In the genomic region with DNA sequence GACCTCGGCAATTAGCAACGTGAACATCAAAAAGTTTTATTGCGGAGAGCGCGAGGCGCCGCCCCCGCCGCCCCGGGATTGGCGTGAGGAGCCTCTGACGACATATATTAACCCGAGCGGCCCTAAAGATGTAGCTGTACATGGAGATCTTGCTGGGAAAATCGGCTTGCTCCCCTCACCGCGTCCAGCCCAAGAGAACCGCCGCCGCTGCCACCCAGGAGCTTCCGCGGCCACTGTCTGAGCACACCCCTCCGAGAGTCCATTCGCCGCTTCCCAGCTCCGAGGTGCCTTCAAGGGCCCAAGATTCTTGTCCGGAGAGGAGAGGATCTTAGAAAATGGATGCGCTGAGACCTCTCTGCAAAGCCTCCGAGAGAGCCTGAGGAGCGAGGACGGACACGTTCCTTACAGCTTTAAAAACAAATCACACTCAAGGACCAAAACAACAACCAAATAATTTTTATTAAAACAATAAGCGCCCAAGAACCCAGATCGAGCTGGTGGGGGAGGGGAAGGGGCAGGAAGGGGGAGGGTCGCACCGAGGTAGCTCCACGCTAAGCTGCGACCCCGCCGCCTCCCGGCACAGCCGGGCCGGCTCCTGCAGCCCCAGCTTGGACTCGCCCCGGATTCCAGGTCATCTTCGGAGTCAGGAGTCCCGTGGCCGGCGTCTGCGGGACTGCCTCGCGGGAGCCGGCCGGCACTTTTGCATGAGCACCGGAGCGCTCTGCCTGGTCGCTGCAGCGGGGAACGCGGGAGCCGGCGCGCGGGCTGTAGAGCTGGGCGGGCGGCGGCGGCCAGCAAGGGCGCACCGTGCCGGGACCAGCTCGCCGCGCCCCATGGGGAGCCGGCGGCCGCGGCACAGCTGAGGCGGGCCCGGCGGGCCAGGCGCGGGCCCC, we compare ENCODE assay signal across 9 mouse cellular contexts. TPM values are rescaled to one million over a fixed set of nuclear protein-coding genes. Genes with fewer than 3 reads are reported as not detected.
DNase-seq lines count a peak whose midpoint lies in the region; ATAC-seq and TF ChIP-seq lines count a peak whose summit lies in the region.
"Had no signal": no experiment of that assay in that cellular context is flagged by ENCODE, and none has a peak within 500 bp of the region (broad histone marks: within the 10 kb centered on the region; RNA-seq: fewer than 3 reads in every experiment).

TSS of gene Hand2 (plus strand) at position 133 of the 893 bp plus-strand sequence.

- WGBS in embryonic facial prominence, embryonic 13.5 days = under 1% methylated on average over 80 of the region's 83 CpGs
- 1% methylated on average over 74 of the region's 83 CpGs for WGBS in liver, embryonic 14.5 days (ENCODE audit: insufficient replicate concordance)

- H3K9ac ChIP-seq in embryonic facial prominence, embryonic 13.5 days = peak within 1 kb of the TSS; percentile 78
- peak within 1 kb of the TSS; percentile 18 for H3K9ac ChIP-seq in liver, embryonic 14.5 days (replicated peaks)

- H3K9me3 ChIP-seq in embryonic facial prominence, embryonic 13.5 days = no peaks in the 10 kb centered on the region
- no peaks in the 10 kb centered on the region for H3K9me3 ChIP-seq in liver, embryonic 14.5 days (ENCODE audit: control insufficient read depth, low read length)

- H3K27ac ChIP-seq in embryonic facial prominence, embryonic 13.5 days = peak within 1 kb of the TSS; percentile 87
- H3K27ac ChIP-seq in liver, embryonic 14.5 days = no peak within 1 kb of the TSS

- peaks cover 98% of the 10 kb centered on the region for H3K27me3 ChIP-seq in embryonic facial prominence, embryonic 13.5 days
- peaks cover 95% of the 10 kb centered on the region for H3K27me3 ChIP-seq in liver, embryonic 14.5 days (ENCODE audit: control insufficient read depth, insufficient read depth, low read length)

- intact Hi-C loops in heart, postnatal 10 days (cut with DNase I) = loop anchor here (5.0 kb wide), 2 partner anchors 166 to 189 kb away; partner anchors contain the start of gene Sap30

- H3K4me3 ChIP-seq in embryonic facial prominence, embryonic 13.5 days = peak within 1 kb of the TSS; percentile 54
- H3K4me3 ChIP-seq in liver, embryonic 14.5 days (ENCODE audit: insufficient read depth in 1 of 2, low read depth in 2 of 2, low read length in 2 of 2) = peak within 1 kb of the TSS; percentile 34 to 59

- TF ChIP-seq EP300 in liver, embryonic 14.5 days (IDR thresholded peaks at IDR 0.05; ENCODE audit: low read depth) = no peak

- no peak; the same call in 1 of the 2 replicates for ATAC-seq in embryonic facial prominence, embryonic 13.5 days (ENCODE audit: insufficient number of reproducible peaks, insufficient read depth, low FRiP score, low TSS enrichment, low read depth)
- no peak for ATAC-seq in liver, embryonic 14.5 days (ENCODE audit: insufficient read depth)

- H3K4me2 ChIP-seq in embryonic facial prominence, embryonic 13.5 days = peak within 1 kb of the TSS; percentile 66
- peak within 1 kb of the TSS; percentile 22; the same call in 1 of the 2 replicates for H3K4me2 ChIP-seq in liver, embryonic 14.5 days (ENCODE audit: low read depth)

- peak; percentile 36 to 53 for DNase-seq in kidney, postnatal 4 days
- DNase-seq in kidney, postnatal 14 days = no peak
- peak; percentile 88 to 92 for DNase-seq in heart, postnatal 10 days
- DNase-seq in liver, embryonic 14.5 days (ENCODE audit: low read depth in 3 of 3, low spot score in 3 of 3) = no peak
- DNase-seq in urinary bladder, postnatal 25 days (ENCODE audit: low spot score) = peak; percentile 43
- DNase-seq in frontal cortex, adult 2 months (ENCODE audit: extremely low spot score in 1 of 2, low spot score in 1 of 2) = no peak
- DNase-seq in thymus, postnatal 36 days = no peak

- no peaks in the 10 kb centered on the region for H3K36me3 ChIP-seq in embryonic facial prominence, embryonic 13.5 days
- no peaks in the 10 kb centered on the region for H3K36me3 ChIP-seq in liver, embryonic 14.5 days (replicated peaks; ENCODE audit: control insufficient read depth, insufficient read depth, low read depth)

- H3K4me1 ChIP-seq in embryonic facial prominence, embryonic 13.5 days = peaks cover 14% of the 10 kb centered on the region
- no peaks in the 10 kb centered on the region for H3K4me1 ChIP-seq in liver, embryonic 14.5 days (replicated peaks; ENCODE audit: control insufficient read depth in 2 of 2, insufficient read depth in 2 of 2, low read length in 1 of 2)

- TF ChIP-seq CTCF in liver, embryonic 14.5 days (IDR thresholded peaks at IDR 0.05; ENCODE audit: low read depth) = no peak

RNA-seq across cellular contexts. Expression of gene Hand2, which starts in this region (rescaled TPM):
- 2.8 and 8.3 TPM in 2 replicates for polyA plus RNA-seq in embryonic facial prominence, embryonic 13.5 days (2015; fragmentation: Nextera tagmentation; extraction: Ambion mirVana)
- total RNA-seq in heart, postnatal 10 days (2021) = 10 to 100 TPM; 52.5 to 58.9 TPM
- 1.1 and 2.1 TPM in 2 replicates for polyA plus RNA-seq in liver, embryonic 14.5 days (2012; rRNA removed)
- polyA plus RNA-seq in liver, embryonic 14.5 days (2014; fragmentation: Nextera tagmentation; extraction: Ambion mirVana) = 0.44 and 0.48 TPM in 2 replicates
- 0.04 and 0.38 TPM in 2 replicates for polyA plus RNA-seq in frontal cortex, adult 2 months (2012; rRNA removed)
- total RNA-seq: hematopoietic stem cell, adult 5-6 weeks had no signal

Comparison
In these comparisons a context has a peak if more than half of its experiments do, and no peak if none do; other contexts are left out.
1. DNase-seq: peak in kidney, postnatal 4 days (2 of 2), heart, postnatal 10 days (2 of 2) and urinary bladder, postnatal 25 days (single experiment); none in kidney, postnatal 14 days (single experiment), liver, embryonic 14.5 days (0 of 3), frontal cortex, adult 2 months (0 of 2) and thymus, postnatal 36 days (0 of 2).